Mouse (Mus musculus) testis, adult 2 months (tissue): Measurements from ENCODE around the gene Rtn1. TPM values are rescaled to one million over a fixed set of nuclear protein-coding genes. Genes with fewer than 3 reads are reported as not detected.

Experiments used
- H3K27ac ChIP-seq: fragments of 200-500 bp; 2 replicates; pipeline ENCODE4 v1.5.1; 2012; ENCODE audit warnings: low read depth, low read length; ENCODE audit not compliant: control insufficient read depth, insufficient read depth
- H3K27me3 ChIP-seq: fragments of 200-500 bp; 2 replicates; pipeline ENCODE4 v1.6.1; 2012; ENCODE audit warnings: mild to moderate bottlenecking, low read length, moderate library complexity; ENCODE audit not compliant: control insufficient read depth, insufficient read depth
- H3K36me3 ChIP-seq: fragments of 200-500 bp; 2 replicates; pipeline ENCODE4 v1.6.1; 2012; ENCODE audit warnings: mild to moderate bottlenecking, low read length; ENCODE audit not compliant: control insufficient read depth, insufficient read depth
- H3K4me1 ChIP-seq: fragments of 200-500 bp; 2 replicates; pipeline ENCODE4 v1.6.1; 2012; ENCODE audit warnings: low read length; ENCODE audit not compliant: control insufficient read depth, insufficient read depth
- H3K4me3 ChIP-seq: fragments of 200-500 bp; 2 replicates; pipeline ENCODE4 v1.5.1; 2012; ENCODE audit warnings: low read depth, mild to moderate bottlenecking, low read length, moderate library complexity, mixed read lengths; ENCODE audit not compliant: control insufficient read depth
- CTCF ChIP-seq: fragments of 200-500 bp; IDR thresholded peaks from 2 replicates; pipeline ENCODE4 v1.5.1; 2012; ENCODE audit warnings: low read depth, mild to moderate bottlenecking, inconsistent platforms, low read length, moderate library complexity; ENCODE audit not compliant: control insufficient read depth, insufficient read depth, insufficient replicate concordance
- POLR2A ChIP-seq: fragments of 200-500 bp; IDR thresholded peaks from 2 replicates; pipeline ENCODE4 v1.6.1; 2012; ENCODE audit warnings: low read depth, mild to moderate bottlenecking, inconsistent platforms, low read length, moderate library complexity; ENCODE audit not compliant: control insufficient read depth
- polyA plus RNA-seq: library from polyadenylated mRNA; depleted of rRNA; stranded (reverse); fragments of >200 nt; gene quantifications from 2 replicates; pipeline ENCODE4 v1.2.3, GENCODE M21; 2012; rRNA removed

The Rtn1 gene
- polyA plus RNA-seq, 1 experiment = 30.8 TPM

DNA sequence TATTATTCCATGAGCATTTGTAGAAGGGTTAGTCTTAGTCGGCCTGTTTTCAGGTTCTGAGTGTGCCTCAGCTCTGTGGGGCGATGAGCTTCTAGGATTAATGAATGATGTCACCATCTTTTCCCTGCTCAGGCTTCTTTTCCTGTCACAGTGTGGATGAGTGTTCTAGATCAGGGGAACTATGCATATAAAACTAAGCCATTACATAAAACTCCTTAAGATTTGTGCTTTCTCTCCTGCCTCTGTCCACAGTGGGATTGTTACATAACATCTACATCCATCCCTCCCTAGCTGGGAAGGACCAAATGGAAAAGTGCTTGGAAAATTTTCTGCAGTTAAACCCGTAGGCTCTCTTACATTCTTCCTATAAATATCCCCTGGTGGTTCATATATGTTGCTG, 208.0 kb downstream of the Rtn1 start:
- TF ChIP-seq POLR2A (no peak), CTCF (no peak)
- Histone ChIP-seq H3K27ac (no peak overlapping the region), H3K36me3 (no peaks in the 10 kb centered on the region), H3K4me1 (peaks cover 5% of the 10 kb centered on the region), H3K27me3 (no peaks in the 10 kb centered on the region), H3K4me3 (no peak overlapping the region)

DNA sequence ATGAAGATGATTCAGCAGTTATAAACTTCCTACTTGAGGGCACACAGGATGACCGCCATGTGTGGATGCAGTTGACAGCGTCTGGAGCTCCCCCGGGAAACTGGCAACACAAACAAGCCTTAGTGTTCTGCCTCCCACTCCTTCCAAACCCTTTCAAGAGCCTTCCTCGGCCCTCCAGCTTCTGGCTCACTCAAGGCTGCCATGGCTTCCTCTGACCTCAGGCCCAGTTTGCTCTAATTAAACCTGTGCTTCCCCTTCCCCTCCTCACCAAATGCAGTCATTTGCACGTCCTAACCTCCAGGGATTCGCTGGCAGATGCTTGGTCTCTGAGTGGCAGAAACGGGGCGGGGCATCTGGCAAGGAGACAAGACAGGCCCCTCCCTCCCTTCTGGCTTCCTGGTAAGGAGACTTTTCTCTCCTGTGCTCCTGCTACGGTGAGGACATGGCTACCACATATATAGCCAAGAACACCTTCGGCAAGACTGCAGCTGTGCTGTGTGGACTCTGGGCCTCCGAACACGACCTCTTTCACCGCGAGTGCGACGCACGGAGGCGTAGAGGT, 210.8 kb downstream of the Rtn1 start:
- Histone ChIP-seq H3K27ac (no peak overlapping the region), H3K4me1 (peaks cover 5% of the 10 kb centered on the region), H3K27me3 (no peaks in the 10 kb centered on the region), H3K36me3 (no peaks in the 10 kb centered on the region), H3K4me3 (peak overlapping the region; percentile 55)
- TF ChIP-seq CTCF = no peak
- TF ChIP-seq POLR2A = no peak

DNA sequence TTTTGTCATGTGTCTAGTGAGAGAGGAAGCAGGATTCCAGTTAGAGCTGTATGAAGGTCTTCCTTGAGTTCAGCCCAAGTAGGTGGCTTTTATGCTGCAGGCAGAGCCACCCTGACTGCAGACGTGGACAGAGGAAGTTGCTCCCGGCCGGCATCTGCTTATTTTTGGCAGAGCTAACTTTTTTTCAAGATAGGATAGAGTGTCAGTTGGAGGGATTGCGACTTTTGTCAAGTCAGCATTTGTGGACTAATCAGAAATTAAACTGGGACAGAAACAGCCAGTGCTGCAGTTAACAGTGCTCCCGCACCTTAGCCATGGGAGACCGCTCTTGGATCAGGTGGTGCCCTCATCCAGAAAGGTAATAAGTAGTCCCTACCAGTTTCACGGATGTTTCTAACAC, 211.4 kb downstream of the Rtn1 start:
- H3K36me3 ChIP-seq = no peaks in the 10 kb centered on the region
- no peak for TF ChIP-seq CTCF
- no peaks in the 10 kb centered on the region for H3K27me3 ChIP-seq
- peaks cover 5% of the 10 kb centered on the region for H3K4me1 ChIP-seq
- no peak overlapping the region for H3K27ac ChIP-seq
- no peak overlapping the region for H3K4me3 ChIP-seq

DNA sequence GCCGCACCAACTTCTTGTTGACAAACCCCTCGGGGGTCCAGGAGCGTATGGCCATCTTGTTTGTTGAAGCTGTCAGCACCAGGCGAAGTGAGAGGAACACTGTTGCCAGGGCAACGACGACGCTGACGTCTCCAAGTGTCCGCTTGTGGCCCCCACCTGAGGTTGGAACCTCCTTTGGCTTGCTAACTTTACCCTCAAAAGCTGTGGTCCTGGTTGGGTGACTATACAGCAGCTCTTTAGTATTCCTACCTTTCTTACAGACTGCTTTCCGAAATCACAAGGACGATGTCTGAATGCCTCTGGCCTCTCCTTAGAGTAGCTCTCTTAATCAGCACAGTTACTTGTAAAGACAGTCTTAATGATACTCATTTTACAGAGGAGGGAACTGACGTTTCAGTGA, 223.9 kb downstream of the Rtn1 start, which contains the start of gene Ccdc175:
Gene Ccdc175, minus strand, starts transcription at position 101 of the 400 bp plus-strand sequence.
- Histone ChIP-seq H3K27me3 (no peaks in the 10 kb centered on the region), H3K27ac (no peak within 1 kb of the TSS), H3K4me3 (peak within 1 kb of the TSS; percentile 92), H3K36me3 (no peaks in the 10 kb centered on the region), H3K4me1 (peaks cover 5% of the 10 kb centered on the region)
- TF ChIP-seq POLR2A = peak; percentile 80; the same call in 1 of the 2 replicates
- no peak for TF ChIP-seq CTCF

DNA sequence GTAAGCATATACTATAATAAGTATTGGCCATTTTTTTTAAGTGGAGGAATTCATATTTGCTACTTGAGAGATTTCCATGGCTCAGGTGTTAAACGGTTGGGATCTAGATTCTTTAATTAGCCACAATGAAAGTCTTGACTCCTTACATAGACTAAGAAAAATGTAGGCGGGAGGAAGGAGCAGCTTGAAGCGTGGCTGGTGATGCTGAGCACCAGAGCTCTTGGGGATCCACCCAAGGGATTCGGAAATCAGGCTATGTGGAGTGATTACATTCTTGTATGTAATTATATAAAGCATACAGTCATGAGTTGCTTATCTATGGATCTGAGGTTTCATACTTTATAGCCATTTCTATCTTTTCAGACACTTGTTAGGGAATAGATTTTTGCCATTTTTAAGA, 229.3 kb downstream of the Rtn1 start:
- no peak overlapping the region for H3K4me3 ChIP-seq
- no peak overlapping the region for H3K27ac ChIP-seq
- TF ChIP-seq POLR2A = no peak
- no peak for TF ChIP-seq CTCF
- H3K36me3 ChIP-seq = no peaks in the 10 kb centered on the region
- H3K27me3 ChIP-seq = no peaks in the 10 kb centered on the region
- peaks cover 1% of the 10 kb centered on the region; the same call in 1 of the 2 replicates for H3K4me1 ChIP-seq

DNA sequence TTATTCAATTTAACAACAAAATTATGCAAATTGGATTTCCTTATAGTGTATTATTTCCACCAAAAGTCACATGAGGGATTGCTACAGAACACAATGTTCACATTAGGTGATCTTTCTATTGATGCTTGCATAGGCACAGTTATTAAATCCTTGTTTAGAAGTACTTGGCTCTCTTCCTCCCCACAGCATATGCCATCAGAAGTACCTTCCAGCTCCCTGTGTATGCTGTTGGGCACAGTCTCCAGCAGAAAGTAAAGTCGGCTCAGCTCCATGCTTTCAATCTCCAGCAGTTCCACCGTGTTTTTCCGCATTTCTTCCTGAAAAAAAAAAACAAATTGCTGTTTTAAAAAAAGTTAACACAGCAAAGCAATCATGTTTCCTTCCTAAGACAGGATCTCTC, 230.5 kb downstream of the Rtn1 start:
- no peaks in the 10 kb centered on the region for H3K4me1 ChIP-seq
- H3K36me3 ChIP-seq = no peaks in the 10 kb centered on the region
- no peak overlapping the region for H3K4me3 ChIP-seq
- no peak for TF ChIP-seq POLR2A
- no peak for TF ChIP-seq CTCF
- no peak overlapping the region for H3K27ac ChIP-seq
- H3K27me3 ChIP-seq = no peaks in the 10 kb centered on the region

Other genes with a start within 250 kb of the Rtn1 start
- 11.5 and 12.6 TPM in 2 replicates for gene Ccdc175, start 224.0 kb downstream of the Rtn1 start, polyA plus RNA-seq
- 69.3 and 73.4 TPM in 2 replicates for gene Lrrc9, start 32.8 kb upstream of the Rtn1 start, polyA plus RNA-seq
- 7.1 and 7.6 TPM in 2 replicates for gene Pcnx4, start 127.3 kb upstream of the Rtn1 start, polyA plus RNA-seq
- gene Gm4756, start 240.6 kb upstream of the Rtn1 start, polyA plus RNA-seq = not detected in 2 replicates